Mouse (Mus musculus) adipocyte (in vitro differentiated cells): Measurements from ENCODE around the gene Pbx4.

Experiments used
- DNase-seq: peaks from one replicate; pipeline ENCODE4 v3.0.0-alpha.2; 2016; ENCODE audit warnings: low spot score

Pbx4 gene

DNA sequence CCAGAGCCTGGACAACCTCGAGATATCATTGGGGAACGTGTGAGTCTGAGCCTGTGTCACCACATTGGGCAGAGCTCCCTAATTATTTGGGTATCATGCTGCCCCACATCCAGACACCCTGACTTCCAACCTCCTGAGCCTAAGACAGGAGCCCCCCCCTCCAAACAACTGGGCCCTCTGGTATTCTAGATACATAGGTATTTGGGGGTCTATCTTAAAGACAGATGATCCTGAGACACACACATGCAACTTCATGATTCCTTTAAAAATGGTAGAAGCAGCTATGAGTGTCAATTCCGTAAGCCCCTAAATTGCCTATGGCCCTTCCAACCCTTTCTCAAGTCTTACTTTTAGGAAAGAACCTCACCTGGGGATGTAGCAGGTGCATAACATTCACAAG is 22.5 kb upstream of the Pbx4 start:
- no peak for DNase-seq

DNA sequence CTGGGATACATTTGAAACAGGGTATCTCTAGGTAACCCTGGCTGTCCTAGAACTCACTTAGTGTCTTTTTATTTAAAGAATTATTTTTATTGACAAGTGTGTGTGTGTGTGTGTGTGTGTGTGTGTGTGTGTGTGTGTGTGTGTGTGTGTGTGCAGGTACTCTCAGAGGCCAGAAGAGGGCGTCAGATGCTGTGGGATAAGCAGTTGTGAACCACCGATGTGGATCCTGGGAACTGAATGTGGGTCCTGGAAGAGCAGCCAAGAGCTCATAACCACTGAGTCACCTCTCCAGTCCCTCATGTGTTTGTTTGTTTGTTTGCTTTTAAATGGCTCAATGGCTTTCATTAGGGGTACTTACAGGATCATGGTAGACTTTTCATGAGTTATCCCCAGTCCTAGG is 17.4 kb upstream of the Pbx4 start:
- DNase-seq, result no peak

DNA sequence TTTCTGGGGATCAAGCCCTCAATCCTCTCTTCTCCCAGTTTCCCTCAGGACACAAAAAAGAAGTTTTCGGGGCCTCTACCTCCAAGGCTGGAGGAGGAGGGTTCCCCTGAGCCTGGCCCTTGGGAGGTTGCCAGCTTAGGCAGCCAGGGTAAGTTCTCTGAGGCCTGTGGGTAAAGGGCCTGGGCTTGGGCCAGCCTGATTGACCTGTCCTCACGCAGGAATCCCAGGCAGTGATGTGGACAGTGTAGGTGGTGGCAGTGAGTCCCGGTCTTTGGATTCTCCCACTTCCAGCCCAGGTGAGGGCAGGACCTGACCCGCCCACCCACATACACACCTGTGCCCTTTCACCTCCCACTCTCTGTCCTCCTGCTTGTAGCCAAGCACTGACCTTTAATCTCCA is 16.9 kb upstream of the Pbx4 start:
- peak; percentile 35 for DNase-seq

DNA sequence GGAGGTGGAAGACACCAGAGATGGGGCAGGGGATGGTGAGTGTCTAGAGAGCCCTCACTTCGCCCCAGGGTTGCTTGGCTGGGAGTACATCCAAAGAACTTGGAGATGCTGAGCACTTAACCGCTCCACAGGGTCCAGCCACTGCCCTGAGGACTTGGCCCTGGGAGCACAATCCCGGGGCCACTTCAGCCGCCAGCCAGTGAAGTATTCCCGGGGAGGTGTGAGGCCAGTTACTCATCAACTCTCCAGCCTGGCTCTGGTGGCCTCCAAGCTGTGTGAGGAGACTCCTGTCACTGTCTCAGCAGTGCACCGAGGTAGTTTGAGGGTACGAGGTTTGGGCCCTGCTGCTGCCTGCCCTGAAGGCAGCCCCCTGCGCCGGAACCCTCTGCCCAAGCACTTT is 11.8 kb upstream of the Pbx4 start:
- DNase-seq, result no peak

DNA sequence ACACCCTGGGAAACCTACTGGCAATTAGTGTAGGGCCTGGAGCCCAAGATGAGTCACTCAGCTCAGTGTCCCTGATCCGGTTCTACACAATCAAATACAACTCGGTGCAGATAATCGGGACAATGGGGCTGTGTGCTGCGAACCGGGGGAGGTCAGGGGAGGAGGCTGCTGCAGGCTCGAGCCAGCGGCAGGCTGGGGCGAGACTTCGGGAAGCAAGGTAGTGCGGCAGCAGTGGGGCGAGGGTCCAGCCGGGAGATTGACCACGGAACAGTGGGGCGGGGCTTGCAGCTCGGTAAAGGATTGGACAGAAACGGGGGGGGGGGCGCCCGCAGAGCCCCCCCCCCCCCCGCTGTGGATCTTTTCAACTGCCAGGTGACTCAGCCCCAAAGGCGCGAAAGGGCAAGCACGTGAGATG is 10.3 kb upstream of the Pbx4 start:
- DNase-seq, result peak; percentile 18

DNA sequence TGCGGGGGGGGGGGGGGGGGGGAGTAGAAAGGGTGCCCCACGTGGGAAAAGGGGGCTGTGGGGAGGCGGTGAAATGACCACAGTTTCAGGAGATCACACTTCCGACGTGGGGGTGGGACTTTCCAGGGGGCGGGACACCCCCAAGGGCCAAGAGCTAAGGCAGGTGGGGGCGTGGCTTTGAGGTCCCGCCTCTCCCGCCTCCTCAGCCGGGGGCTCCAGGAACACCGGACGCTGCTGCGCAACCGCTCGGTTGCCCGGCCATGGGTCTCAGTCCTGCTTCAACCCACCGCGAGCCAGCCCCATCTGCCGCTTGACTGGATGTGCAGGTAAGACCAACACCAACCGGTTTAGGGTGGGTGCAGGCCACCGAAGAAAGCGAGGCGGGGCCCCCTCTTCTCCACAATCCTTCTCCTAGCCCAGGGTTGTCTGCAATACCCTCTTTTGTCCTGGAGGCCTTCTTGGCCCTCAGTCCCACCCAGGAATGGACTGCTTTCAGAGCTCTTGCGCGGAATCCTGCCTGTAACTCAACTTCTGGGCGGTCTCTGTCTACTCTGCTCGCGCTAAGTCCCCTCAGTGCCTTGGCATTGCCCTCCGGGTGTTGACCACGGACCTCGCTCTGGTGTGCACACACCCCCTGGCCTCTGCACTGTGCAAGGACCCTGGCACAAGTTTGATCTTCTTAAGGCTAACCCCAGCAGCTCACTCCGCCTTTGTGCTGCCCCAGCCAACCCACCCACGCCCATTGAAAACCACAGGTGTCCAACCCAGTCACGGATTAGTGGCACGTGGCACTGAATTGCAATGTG is 9.7 kb upstream of the Pbx4 start, which contains the start of gene Lpar2:
Gene Lpar2 (plus strand): TSS at position 44 of the 806 bp plus-strand sequence.
- no peak for DNase-seq

DNA sequence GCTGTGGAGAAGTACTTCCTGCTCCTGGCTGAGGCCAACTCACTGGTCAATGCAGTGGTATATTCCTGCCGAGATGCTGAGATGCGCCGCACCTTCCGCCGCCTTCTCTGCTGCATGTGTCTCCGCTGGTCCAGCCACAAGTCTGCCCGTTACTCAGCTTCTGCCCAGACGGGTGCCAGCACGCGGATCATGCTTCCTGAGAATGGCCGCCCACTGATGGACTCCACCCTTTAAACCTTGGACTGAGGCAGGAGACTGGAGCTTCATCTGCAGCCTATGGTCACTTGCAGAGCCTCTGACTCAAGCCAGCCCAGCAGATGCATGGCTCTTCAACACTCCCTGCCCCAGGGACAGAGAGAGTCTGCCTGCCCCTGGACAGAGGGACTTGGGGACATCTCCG is 5.9 kb upstream of the Pbx4 start:
- no peak for DNase-seq

DNA sequence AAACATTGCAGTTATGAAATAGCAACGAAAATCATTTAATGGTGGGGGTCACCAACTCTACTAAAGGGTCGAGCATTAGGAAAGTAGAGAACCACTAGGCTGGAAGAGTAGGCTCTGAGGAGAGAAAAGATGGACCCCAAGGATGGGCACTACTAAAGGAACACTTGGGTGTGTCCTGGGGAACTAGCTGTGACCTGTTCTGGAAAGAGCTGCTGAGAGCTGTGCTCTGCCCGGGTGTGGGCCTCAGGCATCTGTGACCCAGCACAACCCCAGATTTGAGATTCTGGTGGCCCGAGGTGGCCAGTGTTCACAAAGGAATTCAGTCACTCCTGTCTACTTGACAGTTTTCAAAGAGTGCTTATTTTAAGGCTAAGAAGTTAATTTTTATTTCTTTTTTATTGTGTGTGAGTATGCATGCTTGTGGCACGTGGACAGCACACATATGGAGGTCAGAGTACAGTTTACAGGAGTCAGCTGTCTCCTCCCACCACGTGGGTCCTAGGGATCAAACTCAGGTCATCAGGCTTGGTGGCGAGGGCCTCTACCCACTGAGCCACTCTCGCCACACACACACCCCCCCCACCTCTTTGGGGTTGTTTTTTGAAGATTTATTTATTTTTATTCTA is 4.9 kb downstream of the Pbx4 start:
- no peak for DNase-seq

DNA sequence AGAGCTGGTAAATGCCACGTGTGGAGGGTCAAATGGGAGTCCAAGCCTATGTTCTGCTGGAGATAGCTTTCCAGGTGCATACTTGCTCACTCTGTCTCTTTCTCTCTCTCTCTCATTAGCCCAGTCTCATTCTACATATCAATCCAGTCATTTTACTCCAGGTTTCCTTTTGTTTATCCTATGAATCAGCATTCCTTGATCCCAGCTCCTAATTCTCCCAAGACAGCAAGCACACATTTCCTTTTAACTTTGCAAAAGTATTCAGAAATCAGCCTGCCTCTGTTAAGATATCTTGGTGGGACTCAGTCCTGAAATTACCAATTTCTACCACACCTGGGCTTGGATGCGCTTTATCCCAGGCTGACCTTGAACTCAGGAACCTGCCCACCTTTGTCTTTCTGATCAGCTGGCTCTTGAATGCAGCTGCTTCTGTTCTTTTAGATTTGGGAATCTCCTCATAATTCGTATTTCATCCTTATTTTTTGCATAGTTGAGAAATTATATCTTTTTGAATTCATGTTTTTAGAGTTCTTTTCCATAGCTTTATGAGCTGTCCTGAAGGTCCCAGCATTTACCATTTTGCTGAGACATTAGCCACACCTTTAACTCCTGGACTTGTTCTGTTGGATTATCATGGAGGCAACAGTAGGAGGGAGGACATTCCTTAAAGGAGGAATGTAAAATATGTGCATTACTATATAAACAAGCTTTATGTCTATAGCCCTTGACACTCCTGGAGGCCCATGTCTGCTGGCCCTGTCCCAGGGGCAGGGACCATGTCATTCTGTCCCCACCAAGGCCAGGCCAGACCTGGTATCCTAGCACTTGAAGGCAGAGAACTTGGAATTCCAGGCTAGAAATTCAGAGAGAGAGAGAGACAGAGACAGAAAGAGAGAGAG is 15.1 kb downstream of the Pbx4 start:
- DNase-seq, result no peak

DNA sequence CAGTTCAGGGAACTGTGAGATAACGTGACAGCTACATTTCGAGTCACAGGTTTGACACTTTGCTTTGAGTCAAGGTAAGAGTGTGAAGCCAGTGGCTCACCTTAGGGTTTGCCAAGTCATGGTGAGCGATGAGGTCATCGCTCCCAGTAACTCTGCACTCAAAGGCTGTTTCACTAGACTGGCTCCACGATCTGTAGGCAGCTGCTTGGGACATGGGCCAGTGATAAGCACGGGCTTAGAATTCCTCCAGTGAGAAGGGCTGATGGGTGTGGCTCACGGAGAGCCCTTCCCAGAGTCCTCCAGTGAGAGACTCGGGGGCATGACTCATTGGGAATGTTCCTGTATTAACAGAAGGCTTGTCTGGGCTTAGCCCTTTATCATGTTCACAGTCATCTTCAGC is 16.7 kb downstream of the Pbx4 start:
- peak; percentile 49 for DNase-seq

DNA sequence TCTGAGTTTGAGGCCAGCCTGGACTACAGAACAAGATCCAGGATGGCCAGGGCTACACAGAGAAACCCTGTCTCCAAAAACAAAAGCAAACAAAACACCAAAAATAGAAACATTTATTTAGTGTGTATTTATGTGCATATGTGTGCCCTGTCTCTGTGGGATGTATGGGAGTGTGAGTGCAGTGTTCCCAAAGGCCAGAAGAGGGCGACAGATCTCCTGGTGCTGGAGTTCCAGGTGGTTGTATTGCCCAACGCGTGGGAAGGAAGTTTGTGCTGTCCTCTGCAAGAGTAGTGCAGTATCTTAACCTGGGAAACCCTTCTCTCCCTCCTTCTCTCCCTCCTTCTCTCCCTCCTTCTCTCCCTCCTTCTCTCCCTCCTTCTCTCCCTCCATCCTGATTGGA is 17.6 kb downstream of the Pbx4 start:
- no peak for DNase-seq

DNA sequence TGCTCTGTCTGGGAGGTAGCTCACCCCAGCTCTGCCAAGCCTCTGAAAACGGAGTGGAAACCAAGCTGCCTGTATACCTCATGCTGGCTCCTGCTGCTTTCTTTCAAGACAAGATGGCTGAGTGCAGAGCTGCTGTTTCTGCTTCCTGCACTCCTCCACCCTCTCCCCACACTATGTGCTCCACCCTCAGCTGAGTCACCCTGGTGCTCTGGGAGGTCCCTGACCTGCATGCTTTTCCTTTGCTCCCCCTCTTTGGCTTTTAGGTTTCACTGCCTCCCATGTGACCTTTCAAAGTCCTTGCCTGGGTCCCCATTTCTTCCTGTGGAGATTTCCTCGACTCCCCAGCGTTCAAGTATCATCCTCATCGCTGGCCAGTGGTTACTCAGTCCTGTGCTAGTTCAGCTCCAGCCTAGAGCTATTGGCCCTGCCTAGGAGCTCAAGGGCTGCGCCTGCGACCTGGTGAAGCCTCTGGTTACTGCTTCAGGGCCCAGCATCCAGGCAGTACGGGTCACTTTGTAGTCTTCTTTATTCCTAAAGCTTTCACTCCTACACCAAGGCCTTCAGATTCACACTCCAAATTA is 18.7 kb downstream of the Pbx4 start:
- no peak for DNase-seq

DNA sequence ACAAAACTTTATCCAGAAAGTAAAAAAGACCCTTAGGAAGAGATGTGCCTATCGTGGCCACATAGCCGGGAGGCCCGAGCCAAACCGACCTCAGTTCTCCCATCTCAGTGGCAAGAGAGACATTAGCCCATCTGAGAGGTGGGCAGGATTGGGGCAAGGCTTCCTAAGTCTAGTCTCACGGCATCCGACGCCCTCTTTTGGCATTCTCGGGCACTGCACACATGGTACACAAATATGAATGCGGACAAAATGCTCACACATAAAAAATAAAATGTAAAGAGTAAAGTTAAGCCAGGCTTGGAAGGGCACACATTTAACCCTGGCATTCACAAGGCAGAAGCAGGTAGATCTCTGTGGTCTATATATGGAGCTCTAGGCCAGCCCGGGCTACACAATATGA is 21.6 kb downstream of the Pbx4 start:
- no peak for DNase-seq

DNA sequence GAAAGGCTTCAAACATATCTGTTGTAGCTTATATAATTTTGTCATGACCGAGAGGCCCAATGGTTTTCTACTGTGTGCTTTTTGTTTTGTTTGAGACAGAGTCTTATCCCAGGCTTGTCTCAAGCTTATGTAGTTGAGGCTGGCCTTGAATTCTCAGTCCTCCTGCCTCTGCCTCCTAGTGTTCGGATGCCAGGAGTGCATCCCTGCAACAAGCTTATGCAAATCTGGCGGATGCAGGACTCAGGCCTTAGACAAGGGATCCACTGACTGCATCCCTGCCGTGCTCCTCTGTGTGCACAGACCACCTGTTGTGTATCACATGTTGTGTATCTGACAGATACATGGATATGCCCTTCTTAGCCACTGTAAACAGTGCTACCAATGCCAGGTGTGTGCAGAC is 28.5 kb downstream of the Pbx4 start:
- DNase-seq, result no peak

DNA sequence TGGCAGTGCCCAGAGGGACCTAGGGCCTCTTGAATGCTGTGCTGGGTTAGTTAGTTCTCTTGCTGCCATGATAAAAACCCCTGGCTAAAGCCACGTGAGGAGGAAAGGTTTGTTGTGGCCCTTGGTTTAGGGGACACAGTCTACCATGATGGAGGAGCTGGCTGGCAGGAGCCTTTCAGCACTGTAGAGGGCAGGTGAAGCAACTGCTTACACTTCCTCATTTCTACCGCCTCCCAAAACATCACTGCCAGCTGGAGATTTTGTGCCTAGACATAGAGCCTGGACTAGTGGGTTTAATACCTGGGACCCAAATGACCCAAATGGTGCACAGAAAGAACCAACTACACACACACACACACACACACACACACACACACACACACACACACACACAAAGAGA is 29.0 kb downstream of the Pbx4 start:
- no peak for DNase-seq

DNA sequence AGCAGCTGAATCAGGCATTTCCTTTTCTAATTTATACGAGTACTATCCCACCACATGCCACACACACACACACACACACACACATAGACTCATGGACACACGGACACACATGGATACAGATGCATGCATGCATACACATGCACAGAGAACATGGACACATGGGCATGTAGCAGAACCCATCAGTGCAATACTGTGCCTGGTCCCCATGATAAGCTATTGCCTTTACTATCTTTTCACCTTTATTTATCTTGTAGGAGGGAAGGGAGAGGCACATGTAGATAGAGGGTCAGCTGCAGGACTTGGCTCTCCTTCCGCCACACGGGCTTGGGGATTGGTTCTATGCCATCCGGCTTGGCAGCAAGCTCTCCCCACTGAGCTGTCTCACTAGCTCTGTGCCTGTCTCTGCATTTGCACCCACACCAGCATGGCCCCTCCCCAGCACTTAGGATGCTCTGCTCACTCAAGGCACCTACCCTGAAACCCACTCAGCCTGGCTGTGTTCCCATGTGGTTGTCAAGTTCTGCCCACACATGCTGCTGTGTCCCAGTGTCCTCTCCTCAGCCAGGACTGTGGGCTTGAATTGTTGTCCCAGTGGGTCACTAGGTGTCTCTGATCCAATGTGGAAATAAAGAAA is 31.2 kb downstream of the Pbx4 start:
- no peak for DNase-seq

DNA sequence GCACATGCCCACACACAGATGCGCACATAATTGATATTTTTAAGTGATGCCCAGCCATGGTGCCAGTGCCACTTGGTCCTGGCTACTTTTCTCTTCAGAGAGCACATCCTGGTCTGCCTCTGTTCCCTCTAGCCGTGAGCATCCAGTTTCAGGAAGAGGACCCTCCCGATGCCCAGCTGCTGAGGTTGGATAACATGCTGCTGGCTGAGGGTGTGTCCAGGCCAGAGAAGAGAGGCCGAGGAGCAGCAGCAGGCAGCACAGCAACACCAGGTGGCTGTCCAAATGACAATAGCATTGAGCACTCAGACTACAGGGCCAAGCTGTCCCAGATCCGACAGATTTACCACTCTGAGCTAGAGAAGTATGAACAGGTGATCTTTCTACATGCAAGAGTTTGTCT is 31.9 kb downstream of the Pbx4 start:
- DNase-seq, result no peak

DNA sequence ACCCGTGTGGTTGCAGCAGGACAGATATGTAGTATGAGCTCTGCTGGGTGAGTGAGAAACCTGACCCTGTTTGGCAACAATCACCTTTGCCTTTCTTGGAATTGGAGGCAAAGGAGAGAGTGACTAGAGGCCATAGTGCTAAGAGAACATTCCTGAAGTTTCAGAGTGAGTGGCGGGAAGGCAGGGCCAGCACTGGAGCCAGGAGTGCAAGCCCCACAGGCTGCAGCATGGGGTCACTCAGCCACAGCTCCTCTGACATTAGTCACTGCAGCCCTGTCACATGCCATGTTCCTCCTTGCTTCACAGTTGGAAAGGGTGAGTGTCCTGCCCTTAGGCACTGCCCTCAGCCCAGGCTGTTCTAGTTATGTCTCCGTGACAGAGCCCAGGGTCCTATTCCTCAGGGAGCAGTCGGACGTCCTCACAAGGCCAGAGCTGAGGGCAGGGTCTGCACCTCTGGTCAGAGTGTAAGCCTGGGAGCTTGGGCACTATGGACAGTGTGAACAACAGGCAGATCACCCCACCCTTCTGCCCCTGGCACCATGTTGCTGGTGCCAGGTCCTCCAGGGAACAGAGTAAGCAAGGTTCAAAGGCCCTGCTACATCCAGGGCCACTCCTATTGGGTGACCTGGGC is 35.5 kb downstream of the Pbx4 start:
- DNase-seq, result peak; percentile 86

DNA sequence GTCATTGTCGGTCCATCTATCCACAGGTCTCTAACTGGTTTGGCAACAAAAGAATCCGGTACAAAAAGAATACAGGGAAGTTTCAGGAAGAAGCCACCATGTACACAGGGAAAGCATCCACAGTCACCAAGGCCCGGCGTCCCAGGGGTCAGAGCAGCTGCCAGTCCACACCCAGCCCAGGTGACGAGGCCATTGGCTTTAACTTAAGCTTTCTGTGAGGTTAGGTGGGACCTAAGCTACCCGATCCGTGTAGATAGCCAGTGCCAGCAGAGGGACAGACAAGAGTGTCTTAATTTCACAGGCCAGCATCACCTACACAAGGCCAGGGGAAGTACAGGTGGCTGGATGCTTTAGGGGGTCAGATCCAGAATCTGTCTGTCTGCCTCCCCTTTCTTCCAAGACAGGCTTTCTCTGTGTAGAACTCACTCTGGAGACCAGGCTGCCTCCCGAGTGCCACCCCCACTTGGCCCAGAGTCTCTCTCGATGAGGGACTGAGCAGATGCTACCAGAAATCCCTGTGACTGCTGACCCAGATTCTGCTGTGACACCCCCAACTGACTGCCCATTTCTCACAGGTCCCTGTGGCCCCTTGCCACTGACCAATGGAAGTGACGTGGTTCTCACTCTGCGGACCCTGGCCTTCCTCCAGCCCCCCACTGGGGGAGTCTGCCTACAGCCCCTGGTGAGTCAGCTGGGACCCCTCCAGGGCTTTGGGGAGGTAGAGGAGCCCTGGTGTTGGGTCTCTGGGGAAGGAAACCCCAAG is 37.9 kb downstream of the Pbx4 start:
- no peak for DNase-seq

DNA sequence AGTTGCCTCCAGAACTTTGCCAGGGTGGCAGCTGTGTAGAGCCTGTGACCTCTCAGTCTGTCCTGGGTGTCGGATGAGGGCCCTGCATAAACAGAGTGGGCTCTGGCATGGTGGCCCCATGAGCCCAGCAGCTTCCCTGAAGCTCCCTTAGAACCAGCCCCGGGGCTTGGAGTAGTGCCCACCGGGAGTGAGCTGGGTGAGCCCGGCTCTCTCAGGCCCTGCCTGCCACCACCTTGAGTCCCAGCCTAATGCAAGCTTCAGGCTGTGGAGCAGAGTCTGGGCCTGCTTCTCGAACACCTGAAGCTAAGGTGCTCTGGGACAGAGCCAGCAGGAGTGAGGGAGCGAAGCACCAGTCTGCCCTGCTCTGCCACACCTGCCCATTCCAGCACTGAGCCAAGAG is 38.6 kb downstream of the Pbx4 start:
- no peak for DNase-seq

DNA sequence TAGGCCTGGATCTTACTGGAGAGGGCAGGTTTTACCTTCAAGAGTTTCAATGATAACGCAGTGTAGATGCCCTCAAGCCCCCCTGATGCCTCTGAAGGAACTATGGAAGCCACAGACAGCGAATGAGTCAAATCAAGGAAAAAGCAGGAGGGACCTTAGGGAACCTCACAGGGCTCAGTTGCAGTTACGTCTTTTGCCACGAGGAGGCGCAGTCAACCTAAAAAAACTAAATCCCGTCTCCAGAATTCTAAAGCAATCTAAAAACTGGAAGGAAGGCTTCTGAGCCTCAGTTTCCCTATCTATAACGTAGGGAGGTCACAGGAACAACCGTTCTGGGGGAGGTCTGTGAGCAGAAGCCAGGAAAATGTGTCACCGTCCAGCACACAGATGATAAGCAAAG is 41.9 kb downstream of the Pbx4 start:
- DNase-seq, result peak; percentile 84
